Mouse (Mus musculus): ENCODE data around the gene Rgs12.

GRCm38 (mm10) chr5:34960021-34960420 lies 10.8 kb downstream of the Rgs12 start:
- TF ChIP-seq EP300 (IDR thresholded peaks at IDR 0.05; ENCODE audit: insufficient read depth, low read depth, low read length) (no peak), CTCF (IDR thresholded peaks at IDR 0.05) (no peak), POLR2A (IDR thresholded peaks at IDR 0.05; ENCODE audit: insufficient read depth, low read depth, low read length) (no peak)

All from heart, adult 2 months (tissue).